Mouse (Mus musculus) lung, embryonic 16.5 days (tissue): ENCODE data around the gene Lama2. TPM values are rescaled to one million over a fixed set of nuclear protein-coding genes. Genes with fewer than 3 reads are reported as not detected.
"Not testable (repeated sequence)": the region's sequence is repeated elsewhere in the genome, so short reads cannot be mapped to it uniquely, and the experiment has no call there.

Experiments
- ATAC-seq: fragments of 200-750 bp; cut with Nextera tagmentation; 2 replicates; pipeline ENCODE4 v1.8.0; 2017; ENCODE audit warnings: low read depth, mild to moderate bottlenecking, moderate library complexity
- H3K27ac ChIP-seq: fragments of 300-500 bp; sonication (generic); 2 replicates; pipeline ENCODE4 v1.5.1; 2014; ENCODE audit warnings: mild to moderate bottlenecking, control low read depth, low read length
- H3K27me3 ChIP-seq: fragments of 300-500 bp; sonication (generic); 2 replicates; pipeline ENCODE4 v1.6.1; 2014; ENCODE audit warnings: low read depth, low read length, mixed read lengths; ENCODE audit not compliant: control insufficient read depth, insufficient read depth
- H3K36me3 ChIP-seq: fragments of 300-500 bp; sonication (generic); 2 replicates; pipeline ENCODE4 v1.6.1; 2014; ENCODE audit warnings: low read length; ENCODE audit not compliant: control insufficient read depth, insufficient read depth
- H3K4me1 ChIP-seq: fragments of 300-500 bp; sonication (generic); replicated peaks from 2 replicates; pipeline ENCODE4 v1.6.1; 2014; ENCODE audit warnings: low read length, mixed read lengths; ENCODE audit not compliant: control insufficient read depth, insufficient read depth
- H3K4me2 ChIP-seq: fragments of 300-500 bp; sonication (generic); 2 replicates; pipeline ENCODE4 v1.6.1; 2014; ENCODE audit warnings: low read depth, low read length, control low read depth
- H3K4me3 ChIP-seq: fragments of 300-500 bp; sonication (generic); 2 replicates; pipeline ENCODE4 v1.5.1; 2014; ENCODE audit warnings: mild to moderate bottlenecking, low read length, control low read depth
- H3K9ac ChIP-seq: fragments of 300-500 bp; sonication (generic); 2 replicates; pipeline ENCODE4 v1.6.1; 2014; ENCODE audit warnings: low read length, control low read depth
- H3K9me3 ChIP-seq: fragments of 300-500 bp; sonication (generic); 2 replicates; pipeline ENCODE4 v1.6.1; 2016; ENCODE audit warnings: low read length; ENCODE audit not compliant: control insufficient read depth
- WGBS: fragments of 180-500 bp; shearing (Covaris S2); extraction: QIAGEN DNeasy Blood & Tissue Kit; methylation state at CpG from one replicate; pipeline ENCODE4 v1.1.7; 2014; 5-methylcytosine and 5-hydroxymethylcytosine counted together
- polyA plus RNA-seq: library from polyadenylated mRNA; unstranded; fragments of >200 nt; fragmentation: Nextera tagmentation; extraction: Ambion mirVana; gene quantifications from 2 replicates; pipeline ENCODE4 v1.2.1, GENCODE M21; 2015

The Lama2 gene
- polyA plus RNA-seq, 1 experiment from 2014 or later: 13.6 TPM

GRCm38 (mm10) chr10:26939549-26939948, 680.0 kb downstream of the Lama2 start:
- Histone ChIP-seq H3K36me3 (no peaks in the 10 kb centered on the region), H3K9ac (no peak overlapping the region), H3K27me3 (no peaks in the 10 kb centered on the region), H3K27ac (no peak overlapping the region), H3K4me3 (no peak overlapping the region), H3K4me1 (no peaks in the 10 kb centered on the region), H3K4me2 (no peak overlapping the region), H3K9me3 (no peaks in the 10 kb centered on the region)
- no peak for ATAC-seq
- 46% methylated on average over 1 of the region's 1 CpGs for WGBS

- H3K4me3 ChIP-seq, H3K9ac ChIP-seq, H3K27me3 ChIP-seq, H3K36me3 ChIP-seq, H3K4me1 ChIP-seq, H3K27ac ChIP-seq, ATAC-seq, H3K4me2 ChIP-seq, H3K9me3 ChIP-seq: not testable (repeated sequence)
- WGBS: 74% methylated on average over 4 of the region's 4 CpGs
These were observed 681.1 kb downstream of the Lama2 start for GRCm38 (mm10) chr10:26938464-26938863.

GRCm38 (mm10) chr10:26936056-26936455, 683.5 kb downstream of the Lama2 start:
- WGBS: 93% methylated on average over 6 of the region's 6 CpGs
- not testable (repeated sequence) for H3K27ac ChIP-seq, ATAC-seq, H3K4me3 ChIP-seq, H3K9me3 ChIP-seq, H3K4me1 ChIP-seq, H3K9ac ChIP-seq, H3K27me3 ChIP-seq, H3K36me3 ChIP-seq, H3K4me2 ChIP-seq
